Comparison of ENCODE assay signal across 37 mouse cellular contexts in the genomic region with DNA sequence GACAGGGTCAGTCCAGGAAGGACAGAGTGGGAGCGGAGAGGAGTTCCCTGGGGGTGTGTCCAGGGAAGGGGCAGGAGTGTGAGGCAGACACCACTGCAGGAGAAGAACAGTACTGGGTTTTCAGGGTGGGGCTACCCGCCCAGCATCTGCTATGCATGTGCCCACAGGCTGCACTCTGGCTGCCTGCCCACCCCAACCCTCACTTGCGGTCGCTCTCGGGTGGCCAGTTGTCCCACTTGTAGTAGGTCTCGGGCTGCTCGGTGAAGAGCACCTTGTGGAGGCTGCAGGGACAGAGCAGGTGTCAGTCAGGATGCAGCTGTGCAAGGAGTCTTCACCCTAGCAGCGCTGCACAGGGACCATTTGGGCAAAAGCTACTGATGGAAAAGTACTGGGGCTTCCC. TPM values are rescaled to one million over a fixed set of nuclear protein-coding genes. Genes with fewer than 3 reads are reported as not detected.
"Had no signal": no experiment of that assay in that cellular context is flagged by ENCODE, and none has a peak within 500 bp of the region (broad histone marks: within the 10 kb centered on the region; RNA-seq: fewer than 3 reads in every experiment).

No protein-coding gene starts in this region.

- H3K9me3 ChIP-seq: embryonic facial prominence, embryonic 10.5 days; embryonic facial prominence, embryonic 12.5 days; embryonic facial prominence, embryonic 13.5 days; embryonic facial prominence, embryonic 15.5 days; forebrain, embryonic 10.5 days; forebrain, embryonic 12.5 days; forebrain, embryonic 13.5 days; forebrain, embryonic 15.5 days had no signal

- DNase-seq: cerebellum, adult 2 months; cerebellum, adult 8-10 months; cerebellum, adult 9-10 months; cerebellum, adult 9-11 months; cerebellum, postnatal 10 days; cerebellum, postnatal 14 days; cerebellum, postnatal 36 days; embryo, embryonic 11 days; gastrocnemius, adult 2 months; gastrocnemius, postnatal 10 days; gastrocnemius, postnatal 14 days; gastrocnemius, postnatal 25 days; heart, adult 11 months; heart, adult 18-20 months; heart, adult 2 months had no signal

- H3K4me3 ChIP-seq: embryonic facial prominence, embryonic 10.5 days; embryonic facial prominence, embryonic 12.5 days; embryonic facial prominence, embryonic 13.5 days; embryonic facial prominence, embryonic 15.5 days; erythroblast, embryonic 14.5 days; forebrain, embryonic 10.5 days; forebrain, embryonic 12.5 days; forebrain, embryonic 13.5 days; forebrain, embryonic 15.5 days; gastrocnemius, adult 2 months; heart, adult 2 months had no signal

- H3K27me3 ChIP-seq: embryonic facial prominence, embryonic 12.5 days; embryonic facial prominence, embryonic 13.5 days; embryonic facial prominence, embryonic 15.5 days; forebrain, embryonic 12.5 days; forebrain, embryonic 13.5 days; forebrain, embryonic 15.5 days had no signal

- H3K9ac ChIP-seq: embryonic facial prominence, embryonic 12.5 days; embryonic facial prominence, embryonic 13.5 days; embryonic facial prominence, embryonic 15.5 days; forebrain, embryonic 12.5 days; forebrain, embryonic 13.5 days; forebrain, embryonic 15.5 days had no signal

- H3K4me2 ChIP-seq: embryonic facial prominence, embryonic 12.5 days; embryonic facial prominence, embryonic 13.5 days; embryonic facial prominence, embryonic 15.5 days; forebrain, embryonic 12.5 days; forebrain, embryonic 13.5 days; forebrain, embryonic 15.5 days had no signal

- H3K4me1 ChIP-seq: embryonic facial prominence, embryonic 10.5 days; embryonic facial prominence, embryonic 12.5 days; embryonic facial prominence, embryonic 13.5 days; embryonic facial prominence, embryonic 15.5 days; forebrain, embryonic 10.5 days; forebrain, embryonic 12.5 days; forebrain, embryonic 13.5 days; forebrain, embryonic 15.5 days had no signal

- H3K27ac ChIP-seq: embryonic facial prominence, embryonic 10.5 days; embryonic facial prominence, embryonic 12.5 days; embryonic facial prominence, embryonic 13.5 days; embryonic facial prominence, embryonic 15.5 days; forebrain, embryonic 10.5 days; forebrain, embryonic 12.5 days; forebrain, embryonic 13.5 days; forebrain, embryonic 15.5 days; gastrocnemius, adult 2 months; heart, adult 2 months had no signal

- ATAC-seq: forebrain, embryonic 13.5 days; forebrain, embryonic 14.5 days; forebrain, embryonic 15.5 days; forebrain, embryonic 16.5 days had no signal

RNA-seq across cellular contexts. Expression of gene Tmem184a, which starts 51.5 kb away (rescaled TPM):
- total RNA-seq: granulocyte monocyte progenitor cell, adult 5-6 weeks had no signal
- polyA plus RNA-seq: forebrain, embryonic 14.5 days had no signal

RNA-seq across cellular contexts. Expression of gene Gm26938, which starts 58.0 kb away (rescaled TPM):
- total RNA-seq: common myeloid progenitor, adult 5-6 weeks; gastrocnemius, adult 18-20 months; gastrocnemius, adult 2 months; gastrocnemius, adult 8-10 months; gastrocnemius, postnatal 10 days; gastrocnemius, postnatal 14 days; gastrocnemius, postnatal 25 days; gastrocnemius, postnatal 36 days; gastrocnemius, postnatal 4 days; granulocyte monocyte progenitor cell, adult 5-6 weeks; heart, adult 18-20 months; heart, adult 2 months had no signal
- polyA plus RNA-seq: cerebellum, adult 2 months; cortical plate, adult 2 months; embryonic facial prominence, embryonic 10.5 days; embryonic facial prominence, embryonic 11.5 days; embryonic facial prominence, embryonic 12.5 days; embryonic facial prominence, embryonic 14.5 days; embryonic facial prominence, embryonic 15.5 days; erythroblast, embryonic 14.5 days; forebrain, embryonic 12.5 days; forebrain, embryonic 13.5 days; forebrain, embryonic 14.5 days; forebrain, embryonic 15.5 days; forebrain, embryonic 16.5 days; frontal cortex, adult 2 months; gonadal fat pad, adult 2 months; heart, adult 2 months had no signal
